Mouse (Mus musculus) kidney, adult 11 months (tissue): ENCODE measurements around the gene Gm28230.

Source experiments
- DNase-seq: peaks from one replicate; pipeline ENCODE4 v3.0.0; 2022

Gene Gm28230

DNA sequence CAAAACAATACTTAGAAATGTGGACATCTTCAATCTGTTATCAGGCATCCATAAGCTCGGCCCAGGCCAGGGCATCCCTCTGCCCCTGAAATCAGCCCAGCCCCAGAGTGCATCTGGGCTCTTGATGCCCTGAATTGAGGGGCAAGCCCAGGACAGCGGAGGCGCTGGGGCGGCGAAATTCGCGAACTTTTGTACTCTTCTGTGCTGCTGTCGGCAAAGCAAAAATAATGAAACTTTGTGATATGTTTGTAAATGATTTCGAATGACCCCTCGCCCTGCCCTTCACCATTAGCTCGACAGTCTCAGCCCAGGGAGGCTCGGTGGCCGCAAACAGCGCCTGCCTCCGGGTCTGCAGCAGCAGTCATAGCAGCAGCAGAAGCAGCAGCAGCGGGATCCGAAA is 1.4 kb upstream of the Gm28230 start:
- no peak for DNase-seq

DNA sequence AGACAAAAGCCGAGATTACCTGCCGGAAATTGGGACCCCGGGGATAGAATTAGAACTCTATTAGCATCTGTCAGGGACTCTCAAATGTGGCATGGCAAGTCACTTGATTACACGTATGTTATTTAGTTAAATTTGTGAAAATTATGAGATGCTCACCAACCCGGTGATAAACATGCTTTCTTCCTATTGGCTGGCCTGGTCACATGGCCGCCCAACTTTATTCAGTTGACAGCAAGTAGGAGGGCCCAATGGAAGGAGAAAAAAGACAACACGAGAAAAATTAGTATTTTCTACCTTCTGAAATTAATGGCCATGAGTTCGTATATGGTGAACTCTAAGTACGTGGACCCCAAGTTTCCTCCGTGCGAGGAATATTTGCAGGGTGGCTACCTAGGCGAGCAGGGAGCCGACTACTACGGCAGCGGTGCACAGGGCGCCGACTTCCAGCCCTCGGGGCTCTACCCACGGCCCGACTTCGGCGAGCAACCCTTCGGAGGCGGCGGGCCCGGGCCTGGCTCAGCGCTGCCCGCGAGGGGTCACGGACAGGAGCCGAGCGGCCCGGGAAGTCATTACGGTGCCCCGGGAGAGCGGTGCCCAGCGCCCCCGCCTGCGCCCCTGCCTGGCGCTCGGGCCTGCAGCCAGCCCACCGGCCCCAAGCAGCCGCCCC is 578 bp downstream of the Gm28230 start:
- no peak for DNase-seq

- DNase-seq: no peak
Observed at GRCm38 (mm10) chr2:74727640-74728302, 1.2 kb downstream of the Gm28230 start.

GRCm38 (mm10) chr2:74728303-74728680 is 1.8 kb downstream of the Gm28230 start:
- DNase-seq: no peak

DNA sequence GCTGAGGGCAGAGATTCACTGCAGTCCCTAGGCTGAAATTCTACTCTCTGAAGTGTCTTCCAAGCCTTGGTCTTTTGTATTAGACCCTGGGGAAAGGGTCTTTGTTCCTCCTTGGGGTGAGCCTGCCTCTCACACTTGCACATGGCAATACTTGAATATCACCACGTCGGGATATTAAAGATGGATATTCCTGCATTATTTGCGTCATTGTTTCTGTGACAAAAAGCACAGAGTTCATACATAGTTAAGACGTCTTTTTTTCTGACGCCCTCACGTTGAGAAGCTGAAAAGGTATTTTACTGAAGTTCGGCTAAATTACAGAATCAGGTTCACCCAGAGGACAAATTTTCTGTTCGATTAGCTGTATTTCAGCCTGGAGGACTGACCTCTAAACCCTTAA is 3.8 kb downstream of the Gm28230 start:
- no peak for DNase-seq

DNA sequence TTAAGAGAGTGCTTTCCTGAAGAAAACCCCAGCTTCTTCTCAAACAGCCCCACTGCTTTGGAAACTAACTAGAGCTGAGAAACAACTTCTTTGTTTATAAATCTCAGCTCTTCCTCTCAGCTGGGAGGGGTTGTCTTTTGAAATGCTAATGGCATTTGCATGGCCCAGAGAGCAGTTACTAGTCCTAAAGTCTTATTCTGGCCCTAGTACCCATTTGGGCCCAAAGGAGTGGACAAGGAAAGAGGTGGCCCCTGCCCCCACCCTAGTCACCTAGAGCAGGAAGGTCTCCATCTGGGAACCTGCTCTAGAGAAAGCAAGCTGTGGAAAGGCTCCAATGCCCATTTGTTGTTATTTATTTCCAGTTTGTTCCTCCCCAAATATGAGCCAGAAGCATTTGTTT is 4.5 kb downstream of the Gm28230 start:
- DNase-seq: no peak

GRCm38 (mm10) chr2:74731799-74732512 is 5.4 kb downstream of the Gm28230 start:
- no peak for DNase-seq

GRCm38 (mm10) chr2:74732513-74733316 is 6.2 kb downstream of the Gm28230 start:
- no peak for DNase-seq

- DNase-seq: no peak
Observed at GRCm38 (mm10) chr2:74733317-74733661, 6.8 kb downstream of the Gm28230 start.

DNA sequence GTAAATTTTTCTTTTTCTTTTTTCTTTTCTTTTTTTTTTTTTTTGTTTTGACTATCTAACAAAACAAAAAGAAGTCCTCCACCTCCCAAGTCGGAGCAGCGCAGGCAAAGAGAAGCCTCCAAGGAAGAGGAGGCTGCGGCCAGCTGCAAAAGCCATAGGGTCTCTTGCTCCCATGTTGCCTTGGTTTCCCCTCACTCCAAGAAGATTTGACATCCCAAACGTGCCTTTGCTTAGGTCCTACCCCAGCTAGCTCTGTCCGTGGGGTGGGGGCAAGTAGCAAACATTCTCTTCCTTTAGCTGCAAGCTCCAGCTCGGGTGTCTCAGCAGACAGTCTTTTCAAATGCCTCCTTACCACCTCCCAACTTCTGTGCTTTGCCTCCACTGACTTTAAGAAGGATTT is 7.2 kb downstream of the Gm28230 start:
- DNase-seq: no peak

DNA sequence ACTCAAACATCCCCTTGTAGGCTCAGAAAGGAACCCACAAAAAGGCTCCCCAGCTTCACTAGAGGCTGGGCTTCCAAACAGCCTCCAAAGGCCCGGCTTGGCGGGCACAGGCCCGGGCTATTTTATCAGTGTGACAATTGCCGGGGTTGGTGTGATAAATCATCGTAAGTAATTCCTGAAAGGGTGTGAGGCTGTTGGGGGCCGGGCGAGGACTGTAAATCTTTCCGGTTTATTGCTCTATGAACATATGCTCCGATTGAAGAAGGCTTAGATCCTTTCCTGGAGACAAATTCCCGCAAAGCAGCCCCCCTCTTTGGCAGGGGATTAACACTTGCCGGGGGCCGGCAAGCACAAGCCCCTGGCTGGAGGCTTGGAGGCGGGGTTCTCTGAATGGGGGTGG is 7.9 kb downstream of the Gm28230 start:
- DNase-seq: no peak

DNA sequence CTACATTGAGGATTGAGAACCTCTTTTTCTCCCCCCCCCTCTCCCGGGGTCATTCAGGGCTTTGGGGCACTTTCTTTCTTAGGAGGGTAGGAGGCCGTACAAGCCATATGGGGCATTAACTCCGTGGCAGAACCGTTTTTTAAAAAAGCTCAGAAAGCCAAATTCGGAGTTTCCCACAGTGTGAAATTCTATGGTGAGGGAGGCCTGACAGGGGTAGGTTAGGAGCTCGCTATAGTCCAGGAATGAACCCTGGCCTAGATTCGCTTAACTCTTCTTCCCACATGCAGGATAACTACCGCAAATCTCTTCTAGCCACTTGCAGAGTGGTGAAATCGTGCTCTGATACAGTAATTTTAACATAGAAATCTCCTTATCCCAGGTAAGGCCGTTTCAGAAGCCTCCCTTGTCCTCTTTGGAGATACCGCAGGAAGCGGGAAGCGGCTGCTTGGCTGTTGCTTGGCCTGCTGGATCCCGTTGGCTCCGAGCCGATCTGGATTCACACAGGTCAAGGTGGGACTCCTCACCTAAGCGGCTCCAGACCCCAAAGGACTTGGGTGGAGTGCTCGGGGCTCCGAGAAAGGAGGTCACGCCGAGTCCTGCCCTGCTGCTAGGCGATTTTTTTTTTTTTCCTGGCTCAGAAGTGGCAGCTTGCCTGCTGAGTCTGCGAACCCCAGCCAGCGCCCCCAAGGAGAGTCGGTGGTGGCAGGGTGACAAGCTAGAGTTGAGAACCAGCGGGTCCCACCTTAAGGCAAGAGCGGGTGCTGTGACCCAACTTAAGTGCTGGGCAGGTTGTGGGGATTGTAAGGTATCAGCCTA is 8.7 kb downstream of the Gm28230 start:
- DNase-seq: no peak

GRCm38 (mm10) chr2:74735851-74736687 is 9.5 kb downstream of the Gm28230 start:
- no peak for DNase-seq

GRCm38 (mm10) chr2:74736688-74737577 is 10.4 kb downstream of the Gm28230 start:
- no peak for DNase-seq

DNA sequence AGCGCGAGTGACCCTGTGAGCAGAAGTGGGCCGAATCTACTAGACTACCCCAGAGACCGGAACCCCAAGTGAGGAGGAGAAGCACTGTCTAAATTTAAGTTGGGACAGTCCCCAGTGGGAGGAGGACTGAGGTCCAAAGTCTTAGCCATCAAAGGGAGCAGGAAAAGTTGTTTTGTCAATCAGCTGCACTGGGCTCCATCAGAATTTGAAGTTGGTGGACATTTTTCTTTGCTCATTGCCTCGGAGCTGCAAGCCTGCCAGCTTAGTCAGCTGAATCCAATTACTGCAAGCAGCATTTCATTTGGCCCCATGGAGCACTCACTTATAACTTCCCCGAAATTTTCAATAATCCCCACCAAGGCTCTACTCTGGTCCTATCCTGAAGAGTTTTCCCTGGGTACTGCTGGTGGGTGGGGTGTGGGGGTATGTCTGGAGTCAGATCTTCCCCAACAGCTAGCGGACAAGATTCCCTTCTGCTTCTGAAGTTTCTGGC is 11.1 kb downstream of the Gm28230 start:
- DNase-seq: no peak

- DNase-seq: no peak
Observed at GRCm38 (mm10) chr2:74738623-74739475, 12.3 kb downstream of the Gm28230 start.

DNA sequence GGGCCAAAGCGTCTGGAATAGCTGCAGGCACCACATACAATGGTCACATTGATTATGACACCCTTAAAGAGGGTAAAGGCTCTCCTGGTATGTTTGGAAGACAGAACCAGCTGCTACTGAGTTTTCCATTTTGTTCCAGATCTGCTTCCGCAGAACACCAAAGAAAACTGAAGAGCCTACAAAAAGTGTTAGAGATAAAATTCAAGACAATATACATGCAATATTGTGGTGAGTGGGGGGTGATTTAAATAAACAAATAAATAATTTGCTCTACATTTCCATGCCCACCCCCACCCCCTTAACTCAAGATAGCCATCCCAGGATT is 12.9 kb downstream of the Gm28230 start:
- DNase-seq: no peak

- DNase-seq: no peak
Observed at GRCm38 (mm10) chr2:74739869-74740268, 13.3 kb downstream of the Gm28230 start.

DNA sequence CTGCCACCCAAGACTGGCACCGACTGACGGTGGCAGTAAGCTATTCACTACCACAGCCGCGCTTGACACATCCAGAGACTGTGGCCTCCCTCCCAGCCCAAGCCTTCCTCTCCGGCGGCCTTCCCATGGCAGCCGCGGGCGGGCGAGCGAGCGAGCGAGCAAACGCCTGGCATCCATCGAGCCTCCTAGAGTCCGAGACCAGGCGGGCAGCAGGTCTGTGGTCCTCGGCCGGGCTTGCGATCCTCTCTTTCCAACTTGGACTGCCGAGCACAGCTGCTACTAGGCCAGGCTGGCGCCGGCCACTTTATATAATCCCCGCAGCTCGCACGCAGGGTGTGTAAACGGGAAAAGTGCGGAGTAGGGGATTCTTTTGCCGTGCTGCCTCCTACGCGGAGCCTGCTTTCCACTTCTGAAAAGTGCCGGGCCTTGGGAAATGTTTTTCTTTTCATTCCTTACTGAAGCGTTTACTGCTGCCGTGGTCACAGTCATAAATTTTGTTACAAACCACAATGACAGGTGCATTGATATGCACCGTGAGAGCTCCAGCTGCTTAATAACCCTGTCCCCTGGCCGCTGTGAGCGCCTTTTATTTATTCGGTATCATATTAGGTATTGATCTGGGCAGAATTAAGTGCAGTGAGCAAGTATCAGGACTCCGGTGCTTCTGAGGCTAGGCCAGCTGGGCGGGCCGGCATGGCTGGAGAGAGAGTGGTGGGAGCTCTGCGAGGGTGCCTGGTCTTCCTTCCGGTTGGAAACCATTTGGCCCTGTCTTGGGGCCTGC is 14.0 kb downstream of the Gm28230 start:
- DNase-seq: no peak
